ENCODE assay signal across 9 mouse cellular contexts in genomic region chr13:17859365-17860033, GRCm38 (mm10). TPM values are rescaled to one million over a fixed set of nuclear protein-coding genes. Genes with fewer than 3 reads are reported as not detected.
A peak's percentile ranks its signal among the peaks of the same experiment; 100 is the strongest.
DNase-seq lines count a peak whose midpoint lies in the region.
"Had no signal": no experiment of that assay in that cellular context is flagged by ENCODE, and none has a peak within 500 bp of the region (broad histone marks: within the 10 kb centered on the region; RNA-seq: fewer than 3 reads in every experiment).

No protein-coding gene starts in this region.

- intact Hi-C loops in heart, postnatal 10 days (cut with DNase I): no loop called here
- intact Hi-C loops in heart, postnatal 25 days (cut with DNase I): no loop called here

- DNase-seq in heart, postnatal 10 days: peak; percentile 10 to 30
- DNase-seq in heart, postnatal 25 days (ENCODE audit: low spot score): no peak
- peak; percentile 55 for DNase-seq in R1 (ENCODE audit: low read depth, low spot score)
- DNase-seq in frontal cortex, postnatal 36 days (ENCODE audit: low spot score in 2 of 2): peak; percentile 38 to 64
- peak; percentile 67 to 85 for DNase-seq in right cerebral cortex, postnatal 10 days (ENCODE audit: low spot score in 2 of 2)
- DNase-seq in lung, postnatal 14 days: no peak
- no peak for DNase-seq in yolk sac, embryonic 10.5 days (ENCODE audit: low spot score)
- DNase-seq: kidney, postnatal 4 days; thymus, adult 18-20 months had no signal

RNA-seq across cellular contexts. Expression of gene Cdk13, which starts 54.6 kb away (rescaled TPM):
- 10 to 100 TPM; 35.3 to 35.4 TPM for total RNA-seq in heart, postnatal 10 days (2021)
- total RNA-seq in heart, postnatal 25 days (2021): 10 to 100 TPM; 22.3 to 28.9 TPM

Comparison
In these comparisons a context has a peak if more than half of its experiments do, and no peak if none do; other contexts are left out.
1. DNase-seq: peak in heart, postnatal 10 days (2 of 2), R1 (single experiment), frontal cortex, postnatal 36 days (2 of 2) and right cerebral cortex, postnatal 10 days (2 of 2); none in heart, postnatal 25 days (single experiment), lung, postnatal 14 days (single experiment) and yolk sac, embryonic 10.5 days (single experiment).